Mouse (Mus musculus) heart, postnatal 25 days (tissue): ENCODE measurements around the gene Gm20388. TPM values are rescaled to one million over a fixed set of nuclear protein-coding genes. Genes with fewer than 3 reads are reported as not detected.
A peak's percentile ranks its signal among the peaks of the same experiment; 100 is the strongest.

Experiments
- DNase-seq: peaks from one replicate; pipeline ENCODE4 v3.0.0; 2022; ENCODE audit warnings: low spot score
- intact Hi-C: fragments of 180-260 bp; cut with DNase I; formaldehyde crosslinking; loops from one replicate; pipeline ENCODE4 v1.15.1; 2025
- total RNA-seq, 2 experiments: library from RNA; stranded (reverse); gene quantifications; 2 replicates each; pipeline ENCODE4 v1.2.3; 2021

The Gm20388 gene
- total RNA-seq, 2 experiments from 2014 or later = 2.7 TPM; not detected in 1

DNA sequence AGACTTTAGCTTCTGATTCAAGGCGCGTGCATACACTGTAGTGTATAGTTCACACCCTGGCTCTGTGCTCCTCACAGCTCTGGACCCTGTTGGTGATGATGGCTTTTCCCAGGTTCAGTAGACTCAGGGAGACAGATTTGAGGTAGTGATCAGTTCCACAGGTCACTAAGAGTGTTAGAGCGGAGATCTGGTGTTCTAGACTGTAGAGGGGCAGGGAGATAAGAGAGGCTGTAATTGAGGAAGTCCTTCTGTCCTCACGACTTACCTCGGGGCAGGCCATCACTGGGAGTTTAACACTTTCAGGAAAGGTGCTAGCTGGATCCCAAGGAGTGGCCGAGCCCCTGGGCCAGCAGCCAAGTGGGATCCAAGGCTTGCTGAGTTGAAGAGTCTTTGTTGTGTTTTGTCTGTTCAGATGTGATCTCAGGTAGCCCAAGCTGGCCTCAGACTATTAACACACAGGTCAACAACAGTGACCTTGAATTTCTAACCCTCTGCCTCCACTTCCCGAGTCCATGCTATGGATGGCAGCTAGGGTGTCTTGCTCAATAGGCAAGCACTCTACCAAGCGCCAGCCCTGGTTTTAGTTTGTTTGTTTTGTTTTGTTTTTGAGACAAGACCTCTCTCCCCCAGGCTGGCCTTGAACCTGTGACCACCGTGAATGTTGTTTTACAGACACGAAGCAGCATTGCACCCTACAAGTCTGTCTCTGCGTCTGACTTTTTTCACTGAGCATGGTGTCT, 564.0 kb downstream of the Gm20388 start:
- intact Hi-C loops = no loop called here
- no peak for DNase-seq

DNA sequence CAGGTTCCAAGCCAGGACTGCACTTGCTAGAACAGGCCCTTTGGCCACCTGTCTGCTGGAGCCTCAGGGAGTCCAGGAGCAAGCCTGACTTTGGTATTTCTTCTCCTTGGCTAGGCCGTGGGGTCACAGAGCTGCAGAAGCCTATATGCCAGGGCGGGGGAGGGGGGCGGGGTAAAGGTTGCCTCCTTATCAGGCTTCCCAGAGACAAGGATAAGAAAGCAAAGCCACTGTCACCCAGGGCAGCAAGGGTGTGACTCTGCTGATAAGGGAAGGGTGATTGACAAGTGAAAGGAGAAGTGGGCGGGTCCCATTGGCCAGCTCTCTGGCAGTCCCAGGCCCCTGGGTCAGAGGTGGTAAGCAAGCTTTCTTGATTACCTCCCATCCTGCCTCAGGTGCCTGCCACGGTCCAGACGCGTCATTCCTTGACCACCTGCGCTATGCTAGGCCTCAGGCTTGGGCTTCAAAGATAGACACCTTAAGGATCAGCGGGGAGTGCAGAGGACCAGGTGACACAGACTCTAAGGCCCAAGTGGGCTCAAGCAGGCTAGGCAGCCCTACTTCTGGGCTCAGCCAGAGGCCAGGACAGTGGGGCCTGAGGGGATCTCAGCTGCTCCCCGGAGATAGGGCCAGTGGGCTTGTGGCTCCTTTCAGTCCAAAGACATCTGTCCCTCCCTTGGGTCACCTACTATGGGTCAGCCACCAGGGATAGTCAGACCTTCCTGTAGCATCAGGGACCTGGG, 565.0 kb downstream of the Gm20388 start:
- no peak for DNase-seq
- intact Hi-C loops = no loop called here

DNA sequence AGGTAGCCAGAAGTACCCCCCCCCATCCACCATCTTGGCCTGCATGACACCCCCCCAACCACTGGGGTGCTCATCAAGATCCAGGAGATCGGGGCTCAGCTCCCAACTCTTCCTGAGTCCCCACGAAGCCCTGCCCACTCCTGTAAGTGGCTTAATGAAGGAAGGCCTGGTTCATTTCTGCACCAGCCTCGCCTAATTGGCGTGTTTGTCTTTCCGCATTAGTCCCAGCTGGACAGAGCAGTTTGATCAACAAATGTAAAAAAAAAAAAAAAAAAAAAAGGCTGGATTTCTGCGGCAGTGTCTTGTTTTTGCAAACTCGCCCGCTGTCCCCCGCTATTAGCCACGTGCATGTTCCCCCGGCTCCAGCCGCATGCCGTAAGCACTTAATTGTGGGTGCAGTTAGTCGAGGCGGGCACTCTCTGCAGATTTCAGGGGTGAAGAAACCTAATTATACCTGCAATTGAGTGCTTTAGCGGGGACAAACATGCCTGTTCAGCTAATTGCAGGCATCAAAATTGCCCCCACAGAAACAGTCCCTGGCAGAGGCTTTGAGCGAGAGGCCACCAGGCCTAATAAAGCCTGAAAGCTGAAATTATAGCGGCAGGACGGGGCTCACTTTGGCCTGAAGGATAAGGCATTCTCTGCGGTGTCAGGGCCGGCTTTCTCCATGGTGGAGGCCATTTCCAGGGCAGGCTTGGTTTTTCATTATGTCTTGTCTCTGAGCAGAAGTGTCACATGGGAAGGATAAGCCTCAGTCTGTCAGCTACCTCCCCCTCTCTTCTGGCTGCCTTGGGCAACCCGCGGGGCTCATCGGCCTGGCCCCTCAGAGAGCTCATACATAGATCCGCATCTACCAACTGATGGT, 566.3 kb downstream of the Gm20388 start:
- intact Hi-C loops = no loop called here
- DNase-seq = no peak

DNA sequence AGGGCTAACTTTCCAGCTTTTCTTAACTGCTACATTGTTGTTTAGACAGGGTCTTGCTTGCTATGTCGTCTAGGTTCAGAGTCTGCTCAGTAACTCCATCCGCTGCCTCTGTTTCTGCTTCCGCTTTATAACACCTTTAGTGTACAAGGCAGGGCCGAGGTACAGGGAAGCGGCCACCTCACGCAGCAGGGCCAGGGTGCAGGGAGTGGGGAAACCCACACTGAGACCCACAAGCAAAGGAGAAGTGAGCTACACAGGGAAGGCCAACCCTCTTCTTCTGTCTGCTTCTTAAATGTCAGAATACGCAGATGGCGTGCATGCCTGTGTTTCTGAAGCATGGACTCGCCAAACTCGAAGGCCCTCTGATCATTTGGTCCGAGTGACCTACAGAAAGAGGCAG, 568.1 kb downstream of the Gm20388 start:
- DNase-seq = no peak
- intact Hi-C loops = no loop called here

DNA sequence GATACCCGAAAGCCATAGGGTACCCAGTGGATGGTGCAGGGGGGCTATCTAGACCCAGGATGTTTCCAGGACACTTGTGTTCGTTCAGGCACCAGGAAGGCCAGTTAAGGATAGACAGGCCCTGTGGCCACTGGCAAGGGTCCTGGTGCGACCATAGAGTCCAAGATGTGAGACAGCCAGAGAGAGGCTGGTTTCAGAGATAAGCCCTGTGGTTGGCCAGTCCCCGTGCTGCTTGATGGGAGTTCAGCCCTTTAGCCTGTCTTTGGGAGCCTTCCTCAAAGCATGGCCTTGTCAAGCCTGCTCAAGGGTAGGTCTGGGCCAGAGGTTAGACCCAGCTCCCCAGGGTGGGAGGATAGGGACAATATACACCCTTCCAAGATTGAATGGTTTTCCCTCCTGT, 569.0 kb downstream of the Gm20388 start:
- intact Hi-C loops = no loop called here
- DNase-seq = no peak

DNA sequence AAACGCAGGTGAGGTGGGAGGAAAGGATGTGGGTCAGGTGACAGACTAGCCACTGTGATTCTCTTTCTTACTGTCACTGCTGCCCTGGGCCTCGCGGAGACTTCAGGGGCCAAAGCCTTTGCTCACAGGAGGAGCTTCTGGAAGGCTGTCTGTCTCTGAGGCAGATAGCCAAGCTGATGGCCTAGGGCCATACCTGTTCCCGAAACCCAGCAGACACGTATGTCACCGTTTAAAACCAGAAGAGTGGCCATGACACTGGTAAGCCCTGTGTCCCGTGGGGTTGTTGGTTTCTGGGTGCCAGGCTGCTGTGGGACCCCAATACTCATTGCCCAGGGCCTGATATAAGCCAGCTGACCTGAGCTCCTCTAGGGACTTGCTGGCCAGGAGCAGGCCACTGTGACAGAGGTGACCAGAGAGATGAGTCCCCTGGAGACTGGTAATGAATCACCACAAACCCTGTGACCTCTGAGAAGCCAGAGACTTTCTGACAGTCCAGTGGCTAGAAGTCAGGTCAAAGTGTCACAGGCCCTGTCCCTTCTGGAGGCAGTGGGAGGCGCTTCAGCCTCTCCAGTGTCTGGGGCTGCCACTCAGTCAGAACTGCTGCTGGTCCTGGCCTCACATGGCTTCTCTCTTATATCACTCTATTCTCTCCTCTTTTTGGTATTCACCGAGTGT, 571.5 kb downstream of the Gm20388 start:
- no peak for DNase-seq
- intact Hi-C loops = no loop called here

DNA sequence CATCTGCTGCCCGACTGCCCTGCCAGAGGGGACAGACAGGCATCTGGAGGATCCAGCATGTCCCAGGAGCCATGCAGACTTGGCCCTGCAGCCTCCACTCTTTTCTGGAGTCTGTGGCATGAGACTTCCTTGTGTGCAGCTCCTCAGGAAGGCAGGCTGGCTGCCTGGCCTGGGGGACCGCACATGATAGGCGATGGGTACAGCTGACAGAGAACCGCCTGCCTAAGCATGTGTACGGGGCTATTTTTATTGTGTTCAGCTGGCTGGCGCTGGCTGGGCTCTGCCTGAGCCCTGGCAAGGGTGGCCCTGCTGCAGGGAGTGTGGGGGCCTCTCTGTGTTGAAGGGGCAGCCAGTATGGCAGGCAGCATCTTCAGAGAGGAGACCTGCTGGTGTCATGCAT, 573.8 kb downstream of the Gm20388 start:
- intact Hi-C loops = no loop called here
- no peak for DNase-seq

DNA sequence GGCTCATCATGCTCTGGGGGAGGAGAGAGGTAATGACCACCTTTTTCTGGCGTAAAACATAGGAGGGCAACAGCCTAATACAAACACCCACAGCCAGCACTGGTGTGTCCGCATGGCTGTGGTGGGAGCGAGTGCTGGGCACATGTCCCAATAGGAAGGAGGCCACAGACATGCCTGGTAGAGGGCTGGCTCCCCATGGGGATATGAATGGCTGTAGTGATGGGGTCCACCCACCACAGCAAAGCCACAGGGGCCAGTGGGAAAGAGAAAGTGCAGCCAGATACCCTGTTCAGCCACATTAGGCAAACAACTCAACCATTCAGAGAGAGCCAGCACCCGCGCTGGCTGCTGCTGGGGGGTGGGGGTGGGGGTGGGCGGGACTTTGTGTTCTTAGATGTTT, 574.5 kb downstream of the Gm20388 start:
- intact Hi-C loops = loop anchor here (5.0 kb wide), 2 partner anchors 68 to 118 kb away; no protein-coding TSS in a partner anchor
- no peak for DNase-seq

DNA sequence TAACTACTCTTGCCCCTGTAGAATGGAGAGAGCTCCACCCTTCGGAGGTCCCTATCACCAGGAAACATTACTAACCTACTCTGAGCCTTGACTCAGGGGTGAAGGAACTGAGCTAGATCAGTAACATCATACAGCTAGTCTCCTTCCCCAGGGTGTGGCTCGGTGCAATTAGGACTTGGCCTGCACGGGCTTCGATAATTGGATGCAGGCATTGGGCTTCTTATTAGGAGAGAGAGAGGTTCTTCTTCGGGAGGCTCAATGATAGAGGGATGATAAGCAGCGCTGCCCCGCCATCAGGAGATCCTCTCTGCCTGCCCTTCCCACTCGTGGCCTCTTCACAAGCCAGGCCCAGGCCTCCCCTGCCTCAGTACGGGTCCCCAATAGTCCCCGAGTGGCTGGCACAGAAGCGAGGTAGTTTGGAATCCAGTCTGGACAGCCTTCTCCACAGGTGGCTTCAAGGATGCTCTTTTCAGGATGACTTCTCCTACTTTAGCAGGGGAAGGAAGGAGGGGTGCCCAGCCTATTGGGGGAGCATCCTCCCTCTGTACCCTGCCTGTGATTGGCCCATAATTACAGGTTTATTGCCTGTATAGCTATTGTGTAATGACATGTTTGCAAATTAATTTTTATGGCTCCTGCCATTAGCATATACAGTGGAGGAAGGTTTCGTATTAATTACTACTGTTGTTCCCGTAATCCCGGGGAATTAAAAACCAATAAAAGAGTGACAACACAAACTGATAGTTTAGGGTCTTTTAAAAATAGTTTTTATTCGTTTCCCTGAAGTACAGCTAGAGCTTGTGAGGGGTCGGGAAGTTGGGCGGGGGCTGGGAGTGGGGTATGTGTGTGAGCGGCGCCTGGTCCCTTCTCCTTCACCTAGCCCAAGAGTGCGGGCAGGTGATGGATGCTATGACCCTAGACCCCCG, 575.2 kb downstream of the Gm20388 start:
- DNase-seq = no peak
- intact Hi-C loops = loop anchor here (5.0 kb wide), 2 partner anchors 69 to 119 kb away; no protein-coding TSS in a partner anchor

DNA sequence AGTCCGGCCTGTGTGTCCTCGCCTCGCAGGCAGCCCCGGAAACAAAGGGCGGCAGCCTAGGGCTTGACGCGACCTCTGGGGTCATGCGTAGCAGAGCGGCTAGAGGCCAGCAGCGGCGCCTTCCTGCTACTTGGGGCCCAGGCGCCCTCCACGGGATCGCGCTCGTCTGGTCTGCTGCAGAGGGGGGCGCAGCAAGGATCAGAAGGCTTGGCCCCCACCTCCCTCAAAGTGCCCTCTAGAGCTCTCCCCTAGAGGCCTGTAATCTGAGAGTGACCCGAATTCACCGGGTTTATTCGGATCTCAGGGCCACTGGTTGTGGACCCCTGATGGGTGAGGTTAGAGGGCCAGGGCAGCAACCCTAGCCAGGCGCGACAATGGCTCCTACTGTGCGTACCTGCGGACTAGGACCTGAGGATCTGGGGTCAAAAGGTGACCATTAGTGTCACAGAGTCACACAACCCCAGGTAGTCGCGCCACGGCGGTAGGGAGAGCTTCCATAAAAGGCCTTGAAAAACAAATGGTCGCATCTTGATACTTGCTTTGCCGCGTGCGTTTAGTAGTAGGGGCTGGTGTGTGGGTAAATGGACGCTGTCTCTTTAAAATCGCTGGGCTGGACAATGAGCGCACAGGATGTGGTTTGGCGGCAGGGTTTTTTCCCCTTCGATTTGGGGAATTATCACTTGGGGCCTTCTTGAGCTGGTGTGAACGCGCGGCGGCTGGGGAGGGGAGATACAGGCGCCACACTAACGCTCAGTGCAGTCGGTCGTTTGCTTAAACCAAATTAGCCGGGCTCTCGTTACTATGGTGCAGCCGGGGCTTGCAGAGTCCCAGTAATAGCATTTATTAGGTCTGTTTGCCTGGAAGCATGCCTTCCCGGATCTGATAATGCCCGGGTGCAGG, 576.1 kb downstream of the Gm20388 start:
- no peak for DNase-seq
- intact Hi-C loops = loop anchor here (5.0 kb wide), 2 partner anchors 69 to 119 kb away; no protein-coding TSS in a partner anchor

DNA sequence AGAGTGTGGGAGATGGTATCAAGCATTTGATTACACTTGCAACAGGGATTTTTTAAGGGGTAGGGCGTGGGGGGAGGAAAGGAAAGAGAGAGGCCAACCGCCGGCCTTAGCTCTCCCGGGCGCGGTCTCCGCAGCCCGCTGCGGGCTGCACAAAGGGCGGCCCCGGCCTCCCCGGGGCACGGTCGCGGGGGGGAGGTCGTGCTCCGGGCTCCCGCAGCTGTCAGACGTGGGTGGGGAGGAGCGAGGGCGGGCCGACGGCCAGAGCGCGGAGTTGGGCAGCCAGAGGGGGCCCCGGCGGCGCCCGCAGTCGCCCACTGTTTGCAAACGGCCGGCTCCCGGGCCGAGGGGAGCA, 576.7 kb downstream of the Gm20388 start:
- intact Hi-C loops = loop anchor here (5.0 kb wide), 2 partner anchors 70 to 120 kb away; no protein-coding TSS in a partner anchor

DNA sequence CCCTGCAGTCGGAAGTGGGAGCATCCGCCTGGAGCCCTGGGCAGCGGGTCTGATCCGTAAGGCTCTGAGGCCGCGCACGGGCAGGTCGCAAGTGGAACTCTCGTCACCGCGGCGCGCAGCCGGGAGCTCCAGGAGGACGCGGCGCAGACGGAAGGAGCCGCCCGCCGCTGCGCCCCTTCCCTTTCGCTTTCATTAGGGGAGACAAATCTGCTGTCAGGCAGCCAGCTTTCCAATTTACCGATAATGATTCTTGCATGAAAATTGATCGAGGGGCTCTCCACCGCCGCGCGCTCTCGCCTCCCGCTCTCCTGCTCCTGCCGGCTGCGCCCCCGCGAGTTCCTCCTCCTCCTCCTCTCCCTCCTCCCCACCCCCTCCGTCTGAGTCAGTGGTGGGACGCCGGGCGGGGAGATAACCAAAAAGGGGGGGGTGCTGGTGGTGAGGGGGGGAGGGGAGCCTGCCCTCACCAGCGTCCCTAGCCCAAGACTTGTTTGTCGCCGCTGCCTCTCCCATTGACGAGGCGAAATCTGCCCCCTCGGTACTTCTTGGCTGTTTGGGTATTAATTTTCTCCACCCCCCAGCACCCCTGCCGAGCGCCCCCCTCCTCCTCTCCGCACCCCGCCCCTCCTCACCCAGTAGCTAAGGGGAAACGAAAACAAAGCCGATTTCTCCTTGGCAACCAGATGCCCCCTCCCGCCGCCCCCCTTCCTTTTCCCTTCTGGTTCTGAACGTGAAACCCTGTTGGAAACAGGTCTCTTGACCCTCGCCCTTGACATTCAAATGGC, 577.3 kb downstream of the Gm20388 start:
- intact Hi-C loops = loop anchor here (2.0 to 5.0 kb wide), 3 partner anchors 17 to 121 kb away; no protein-coding TSS in a partner anchor
- peak; percentile 52 for DNase-seq

More for the DNA sequence above, 576.7 kb downstream of the Gm20388 start:
- DNase-seq = no peak

DNA sequence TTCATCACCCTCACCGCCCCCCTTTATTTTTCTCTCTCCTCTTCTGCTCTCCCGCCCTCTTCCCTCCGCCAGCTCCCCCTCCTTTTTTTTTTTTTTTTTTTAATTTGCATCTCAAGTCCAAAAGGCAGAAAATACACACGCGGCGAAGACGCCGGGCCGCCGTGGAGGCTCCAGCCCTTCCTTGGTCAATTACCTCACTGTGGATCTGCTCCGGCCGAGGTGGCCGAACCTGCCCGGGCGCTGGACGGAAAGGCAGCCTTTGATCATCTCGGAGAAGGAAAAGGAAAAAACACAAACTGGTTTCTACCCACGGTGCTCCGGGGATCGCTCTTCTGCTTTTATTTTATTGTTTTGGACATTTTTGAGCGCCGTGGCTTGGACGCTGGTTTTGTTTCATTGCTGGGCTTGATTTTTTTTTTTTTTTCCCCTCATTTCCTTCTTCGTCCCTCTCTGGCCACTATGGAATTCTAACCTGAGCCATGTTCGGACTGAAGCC, 578.0 kb downstream of the Gm20388 start:
- intact Hi-C loops = loop anchor here (2.0 to 5.0 kb wide), 3 partner anchors 16 to 121 kb away; no protein-coding TSS in a partner anchor

DNA sequence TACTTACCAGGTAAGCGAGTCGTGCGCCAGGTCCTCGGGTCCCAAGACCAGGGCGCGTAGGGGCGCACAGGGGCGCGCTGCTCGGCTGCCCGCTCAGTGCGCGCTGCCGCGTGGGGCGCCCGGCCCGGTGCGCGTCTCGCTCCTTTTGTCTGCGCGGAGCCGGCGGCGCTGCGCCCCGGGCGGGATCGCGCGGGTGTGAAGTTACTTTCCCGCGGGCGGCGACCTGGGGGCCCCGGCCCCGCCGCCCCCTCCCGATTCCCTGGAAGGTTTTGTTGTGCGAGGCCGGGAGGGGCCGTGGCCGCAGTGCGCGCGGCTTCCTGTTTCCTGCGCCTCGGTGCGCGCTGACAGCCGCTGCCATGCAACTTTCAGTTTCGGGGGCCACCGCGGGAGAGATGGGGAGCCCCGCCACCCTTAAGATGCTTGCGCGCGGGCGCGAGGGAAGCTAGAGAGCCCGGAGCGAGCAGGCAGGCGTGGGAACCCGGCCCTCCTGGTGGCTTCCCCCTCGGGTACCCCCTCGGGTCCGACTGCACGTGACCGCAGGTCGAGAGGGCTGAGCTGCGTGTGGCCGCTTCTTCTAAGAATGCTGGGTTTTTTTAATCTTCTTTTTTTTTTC, 578.6 kb downstream of the Gm20388 start:
- intact Hi-C loops = loop anchor here (2.0 to 5.0 kb wide), 3 partner anchors 16 to 122 kb away; no protein-coding TSS in a partner anchor

More for the DNA sequence above, 578.0 kb downstream of the Gm20388 start:
- DNase-seq = no peak

DNA sequence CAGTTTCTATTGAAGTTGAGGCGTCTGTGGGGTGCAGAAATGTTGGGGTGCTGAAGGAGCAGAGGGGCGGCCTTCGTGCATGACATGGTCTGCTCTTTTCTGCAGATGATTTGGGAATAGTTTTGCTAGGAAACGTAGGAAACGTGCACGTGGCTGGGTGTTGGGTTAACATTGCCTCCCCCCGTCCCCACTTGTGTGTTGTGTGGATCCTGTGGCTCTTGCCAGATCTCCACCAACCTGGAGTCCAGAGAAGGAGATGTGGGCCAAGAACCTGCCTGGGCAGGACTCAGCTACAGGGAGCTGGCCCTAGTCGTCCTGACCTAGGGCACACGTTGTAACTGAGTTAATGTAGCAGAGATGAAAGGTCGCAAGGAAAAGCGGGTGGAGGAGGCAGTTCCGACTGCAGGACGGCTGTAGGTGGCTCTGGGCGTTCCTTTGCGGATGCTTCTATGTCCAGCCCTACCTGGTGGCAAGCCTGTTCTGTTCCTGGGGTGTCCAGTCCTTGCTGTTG, 579.2 kb downstream of the Gm20388 start:
- DNase-seq = no peak
- intact Hi-C loops = loop anchor here (2.0 to 5.0 kb wide), 3 partner anchors 15 to 123 kb away; no protein-coding TSS in a partner anchor

More for the DNA sequence above, 578.6 kb downstream of the Gm20388 start:
- peak; percentile 55 for DNase-seq
